Mouse (Mus musculus): ENCODE results near the gene Qrsl1. TPM values are rescaled to one million over a fixed set of nuclear protein-coding genes. Genes with fewer than 3 reads are reported as not detected.

The Qrsl1 gene
- polyA plus RNA-seq, 1 experiment from 2014 or later: 29.9 TPM

DNA sequence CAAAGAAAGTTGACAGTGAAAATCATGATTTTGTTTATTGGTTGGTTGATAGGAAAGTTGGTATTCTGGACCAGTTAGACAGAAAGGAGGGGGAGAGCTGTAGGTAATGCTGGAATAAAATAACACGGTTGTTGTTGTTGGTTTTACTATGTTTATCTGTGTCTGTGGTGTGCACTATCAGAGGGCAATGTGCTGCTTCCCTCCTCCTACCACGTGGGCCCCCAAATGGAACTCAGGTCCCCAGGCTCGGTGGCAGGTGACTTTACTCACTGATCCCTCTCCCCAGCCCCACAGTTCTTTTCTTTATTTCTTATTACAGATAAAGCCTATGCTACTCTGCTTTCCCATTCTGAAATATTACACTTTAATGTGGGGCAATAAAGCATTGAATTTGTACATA, 10.7 kb upstream of the Qrsl1 start:
- Histone ChIP-seq H3K9ac (no peak overlapping the region), H3K9me3 (replicated peaks) (no peaks in the 10 kb centered on the region), H3K27me3 (no peaks in the 10 kb centered on the region), H3K4me2 (no peak overlapping the region), H3K4me3 (replicated peaks) (no peak overlapping the region), H3K36me3 (no peaks in the 10 kb centered on the region), H3K27ac (no peak overlapping the region), H3K4me1 (peaks cover 4% of the 10 kb centered on the region; the same call in 1 of the 2 replicates)
- 79% methylated on average over 3 of the region's 3 CpGs for WGBS
- no peak for ATAC-seq (replicated peaks; ENCODE audit: low FRiP score)

DNA sequence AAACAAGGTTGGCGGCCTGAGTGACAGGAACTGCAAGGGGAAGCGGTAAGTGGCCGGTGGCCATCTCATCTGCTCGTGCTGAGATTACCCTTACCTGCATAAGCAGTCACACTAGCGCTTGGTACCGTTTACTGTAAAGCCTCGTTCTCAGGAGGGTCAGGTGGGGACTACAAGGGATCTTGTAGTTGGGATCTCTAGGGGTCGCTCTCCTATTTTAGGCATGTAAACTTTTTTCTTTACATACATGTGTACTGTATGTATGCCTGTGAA, 9.3 kb upstream of the Qrsl1 start:
- Histone ChIP-seq H3K36me3 (no peaks in the 10 kb centered on the region), H3K27ac (no peak overlapping the region), H3K27me3 (no peaks in the 10 kb centered on the region), H3K4me1 (no peaks in the 10 kb centered on the region), H3K4me3 (replicated peaks) (no peak overlapping the region), H3K9ac (no peak overlapping the region), H3K4me2 (no peak overlapping the region), H3K9me3 (replicated peaks) (no peaks in the 10 kb centered on the region)
- ATAC-seq (replicated peaks; ENCODE audit: low FRiP score): no peak
- 87% methylated on average over 8 of the region's 8 CpGs for WGBS

DNA sequence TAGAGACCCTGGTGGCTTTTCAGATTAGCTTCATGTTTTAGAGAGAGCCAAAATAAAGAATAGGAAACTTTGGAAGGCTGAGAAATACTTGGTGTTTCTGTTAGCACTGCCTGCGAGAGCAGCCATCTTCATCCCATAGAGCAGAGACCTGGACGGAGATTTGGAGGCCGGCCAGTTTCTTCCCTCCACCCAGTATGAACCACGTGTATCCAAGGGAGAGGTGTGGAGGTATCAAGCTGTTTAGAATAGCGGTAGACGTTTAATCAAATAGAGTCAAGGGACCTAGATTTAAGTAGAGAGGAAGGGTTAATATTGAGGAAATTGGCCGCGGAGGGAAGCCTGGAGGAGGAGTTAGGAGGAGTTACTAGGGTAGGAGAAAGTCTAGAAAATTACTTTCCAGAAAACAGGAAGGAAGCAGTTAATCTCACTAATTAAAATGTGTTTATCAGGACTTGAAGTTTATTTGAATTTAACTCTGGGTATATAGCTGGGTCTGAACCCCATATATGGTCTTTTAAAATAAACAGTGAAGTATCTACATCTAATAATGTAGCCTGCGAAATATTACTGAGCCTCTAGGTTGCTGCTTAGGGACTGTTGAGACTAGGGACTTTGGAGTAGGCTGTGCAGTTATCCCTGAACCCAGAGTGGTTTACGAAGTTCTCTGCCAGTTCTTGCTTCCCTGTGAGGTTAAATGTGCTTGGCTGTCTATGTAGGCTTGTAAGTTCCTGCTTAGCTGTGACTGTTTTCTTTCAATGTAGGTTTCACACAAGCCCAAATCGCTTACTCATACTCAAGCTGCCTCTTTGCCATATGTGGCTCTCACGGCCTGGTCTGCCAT, 8.7 kb upstream of the Qrsl1 start:
- no peak for ATAC-seq (replicated peaks; ENCODE audit: low FRiP score)
- no peaks in the 10 kb centered on the region for H3K9me3 ChIP-seq (replicated peaks)

DNA sequence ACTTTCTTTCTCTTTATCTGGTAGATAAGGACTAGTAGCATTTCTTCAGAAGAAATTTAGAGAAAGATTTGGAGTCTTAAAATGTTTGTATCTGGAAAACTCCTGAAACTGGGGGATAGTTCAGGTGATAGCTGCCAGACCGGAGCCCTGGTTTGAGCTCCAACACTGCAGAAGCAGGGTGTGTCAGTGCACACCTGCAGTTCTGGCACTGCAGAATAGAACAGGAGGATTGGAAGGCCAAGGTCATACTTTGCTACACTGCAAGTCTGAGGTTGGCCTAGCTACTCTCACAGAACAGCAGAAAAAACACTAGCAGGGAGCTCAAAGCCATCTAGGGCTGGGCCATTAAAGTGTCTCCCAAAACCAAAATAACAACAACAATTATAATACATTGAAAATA, 3.0 kb upstream of the Qrsl1 start:
- H3K4me2 ChIP-seq: no peak overlapping the region
- H3K4me3 ChIP-seq (replicated peaks): no peak overlapping the region
- ATAC-seq (replicated peaks; ENCODE audit: low FRiP score): no peak
- peaks cover 16% of the 10 kb centered on the region for H3K4me1 ChIP-seq
- 93% methylated on average over 1 of the region's 1 CpGs for WGBS
- no peak overlapping the region for H3K9ac ChIP-seq
- H3K27me3 ChIP-seq: no peaks in the 10 kb centered on the region
- no peaks in the 10 kb centered on the region for H3K36me3 ChIP-seq
- H3K9me3 ChIP-seq (replicated peaks): no peaks in the 10 kb centered on the region
- no peak overlapping the region for H3K27ac ChIP-seq

More for the DNA sequence above, 8.7 kb upstream of the Qrsl1 start:
- no peaks in the 10 kb centered on the region for H3K4me1 ChIP-seq
- no peak overlapping the region for H3K9ac ChIP-seq
- H3K4me2 ChIP-seq: no peak overlapping the region
- no peaks in the 10 kb centered on the region for H3K36me3 ChIP-seq
- no peaks in the 10 kb centered on the region for H3K27me3 ChIP-seq
- no peak overlapping the region for H3K4me3 ChIP-seq (replicated peaks)
- WGBS: 79% methylated on average over 12 of the region's 12 CpGs
- no peak overlapping the region for H3K27ac ChIP-seq

DNA sequence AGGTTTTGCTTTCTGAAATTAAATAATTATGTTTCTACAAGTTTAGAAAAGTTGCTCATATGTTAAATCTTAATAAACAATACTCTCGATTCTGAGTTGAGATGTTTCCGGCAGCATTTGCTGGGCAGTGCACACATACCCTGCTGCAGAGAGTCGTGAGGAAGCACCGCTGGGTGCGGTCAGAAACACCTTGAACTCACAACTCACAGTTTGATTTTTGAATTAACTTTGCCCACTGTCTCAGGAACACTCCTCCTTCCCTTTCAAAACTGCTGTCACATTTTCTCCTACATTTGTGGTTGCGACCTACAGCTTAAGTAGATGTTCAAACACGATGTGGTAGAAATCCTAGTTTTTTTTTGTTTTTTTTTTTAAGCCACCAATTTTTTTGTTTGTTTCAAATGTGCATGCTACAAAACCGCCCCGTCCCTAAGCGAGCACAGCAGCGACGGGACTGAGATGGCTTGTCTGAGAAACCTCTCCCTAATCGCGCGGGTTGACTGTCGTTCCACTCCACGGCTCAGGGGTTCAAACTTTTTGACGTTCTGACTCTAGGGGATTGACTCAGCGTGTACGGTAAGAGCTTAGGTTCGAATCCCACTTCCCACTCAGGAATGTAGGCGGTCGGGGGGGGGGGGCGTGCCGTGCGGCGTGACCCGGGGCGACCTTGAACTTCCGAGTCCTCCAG, 518 bp downstream of the Qrsl1 start:
- Histone ChIP-seq H3K9ac (peak overlapping the region; percentile 70), H3K4me1 (peaks cover 16% of the 10 kb centered on the region), H3K27ac (peak overlapping the region; percentile 87), H3K36me3 (0 out of 2 replicates have a peak, but pooled peaks cover 5% of the 10 kb centered on the region), H3K27me3 (no peaks in the 10 kb centered on the region), H3K4me3 (replicated peaks) (peak overlapping the region; percentile 89), H3K4me2 (peak overlapping the region; percentile 76), H3K9me3 (replicated peaks) (no peaks in the 10 kb centered on the region)
- ATAC-seq (replicated peaks; ENCODE audit: low FRiP score): peak; percentile 61; the same call in 1 of the 2 replicates
- WGBS: 7% methylated on average over 30 of the region's 30 CpGs

DNA sequence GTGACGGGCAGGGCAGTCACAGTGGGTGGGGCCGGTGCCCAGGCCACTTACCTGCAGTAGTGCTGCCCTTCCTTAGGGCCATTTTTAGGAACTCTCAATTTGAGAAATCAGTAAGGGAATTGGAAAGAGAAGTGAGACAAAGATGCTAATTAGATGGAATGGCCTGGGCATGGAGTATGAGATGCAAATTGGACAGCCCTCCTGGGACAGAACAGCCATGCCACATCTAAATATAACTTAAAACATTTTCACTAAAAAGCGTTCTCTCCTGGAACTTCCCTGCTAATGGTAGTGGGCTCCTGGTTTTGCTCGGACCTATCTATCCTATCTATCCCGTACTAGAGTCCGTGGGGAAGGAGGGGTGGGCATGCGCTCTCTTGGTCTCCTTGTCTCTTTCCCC, 3.3 kb downstream of the Qrsl1 start:
- 96% methylated on average over 7 of the region's 7 CpGs for WGBS

DNA sequence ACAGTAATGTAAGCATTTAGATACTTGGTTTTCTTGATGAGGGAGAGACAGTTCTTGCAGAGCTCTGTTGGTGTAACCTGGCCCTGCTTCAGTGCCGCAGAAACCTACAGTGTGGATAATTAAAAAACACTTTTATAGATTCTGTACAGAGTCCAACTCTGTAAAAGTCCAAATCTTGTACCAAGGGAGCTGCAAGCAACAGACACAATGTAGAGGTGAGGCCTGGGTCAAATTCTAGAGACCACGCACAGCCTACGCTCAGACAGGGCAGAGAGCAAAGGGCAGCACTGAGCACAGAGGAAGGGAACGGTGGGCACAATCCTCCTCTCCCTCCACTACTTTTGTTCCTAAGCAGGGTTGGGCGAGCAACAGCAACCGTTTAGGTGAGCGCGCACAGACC, 5.5 kb downstream of the Qrsl1 start:
- Histone ChIP-seq H3K9ac (no peak overlapping the region), H3K4me3 (replicated peaks) (no peak overlapping the region), H3K4me1 (0 out of 2 replicates have a peak, but pooled peaks cover 3% of the 10 kb centered on the region), H3K27ac (no peak overlapping the region), H3K9me3 (replicated peaks) (no peaks in the 10 kb centered on the region), H3K27me3 (no peaks in the 10 kb centered on the region), H3K4me2 (no peak overlapping the region), H3K36me3 (peaks cover 46% of the 10 kb centered on the region)
- 92% methylated on average over 8 of the region's 8 CpGs for WGBS
- ATAC-seq (replicated peaks; ENCODE audit: low FRiP score): 0 out of 2 replicates have a peak, but pooled peaks have one; percentile 9

More for the DNA sequence above, 3.3 kb downstream of the Qrsl1 start:
- H3K4me1 ChIP-seq: peaks cover 16% of the 10 kb centered on the region
- ATAC-seq (replicated peaks; ENCODE audit: low FRiP score): no peak
- no peak overlapping the region for H3K4me2 ChIP-seq
- no peaks in the 10 kb centered on the region for H3K9me3 ChIP-seq (replicated peaks)
- H3K27me3 ChIP-seq: no peaks in the 10 kb centered on the region
- no peak overlapping the region for H3K9ac ChIP-seq
- peaks cover 27% of the 10 kb centered on the region for H3K36me3 ChIP-seq
- H3K4me3 ChIP-seq (replicated peaks): no peak overlapping the region
- no peak overlapping the region for H3K27ac ChIP-seq

DNA sequence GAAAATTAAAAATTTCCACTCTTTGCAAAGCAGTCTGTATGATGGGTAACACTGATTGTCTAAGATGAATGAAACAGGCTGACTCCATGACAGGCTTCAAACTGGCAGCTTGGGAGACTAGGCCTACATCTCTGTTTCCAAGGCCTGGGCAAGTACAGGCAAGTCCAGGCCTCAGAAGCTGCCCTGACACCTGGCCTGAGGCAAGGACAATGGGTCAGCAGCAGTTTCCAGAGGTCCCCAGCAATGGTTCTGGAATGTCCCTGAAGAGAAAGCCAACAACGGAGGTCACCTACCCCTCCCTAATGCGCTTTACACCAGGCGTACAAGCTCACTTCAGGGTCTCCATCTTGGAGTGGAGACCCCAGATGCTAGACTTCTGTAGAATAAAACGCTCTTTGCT, 8.6 kb downstream of the Qrsl1 start:
- H3K27ac ChIP-seq: no peak overlapping the region
- 97% methylated on average over 4 of the region's 4 CpGs for WGBS
- H3K4me2 ChIP-seq: no peak overlapping the region
- no peaks in the 10 kb centered on the region for H3K9me3 ChIP-seq (replicated peaks)
- no peaks in the 10 kb centered on the region for H3K27me3 ChIP-seq
- H3K4me3 ChIP-seq (replicated peaks): no peak overlapping the region
- no peak overlapping the region for H3K9ac ChIP-seq
- peaks cover 55% of the 10 kb centered on the region for H3K36me3 ChIP-seq
- H3K4me1 ChIP-seq: no peaks in the 10 kb centered on the region
- no peak for ATAC-seq (replicated peaks; ENCODE audit: low FRiP score)

DNA sequence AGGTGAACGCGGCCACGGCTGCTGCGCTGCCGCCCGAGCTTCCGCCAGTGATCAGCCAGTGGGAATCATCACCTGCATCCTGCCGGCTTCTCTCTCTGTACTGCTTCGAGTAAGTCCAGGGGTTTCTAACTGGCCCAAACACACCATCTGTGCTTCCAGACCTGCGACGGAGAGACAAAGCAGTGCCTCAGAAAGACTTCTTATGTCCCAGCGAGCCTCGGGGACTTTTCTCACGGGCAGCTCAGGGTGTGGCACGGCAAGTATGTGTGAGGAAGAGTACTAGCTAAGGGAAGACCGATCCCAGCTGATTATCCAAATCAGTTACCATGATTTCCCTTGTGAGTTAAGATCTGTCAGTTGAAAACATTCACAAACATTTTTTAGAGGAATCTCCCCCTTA, 12.6 kb downstream of the Qrsl1 start:
- ATAC-seq (replicated peaks; ENCODE audit: low FRiP score): no peak
- 92% methylated on average over 16 of the region's 16 CpGs for WGBS

DNA sequence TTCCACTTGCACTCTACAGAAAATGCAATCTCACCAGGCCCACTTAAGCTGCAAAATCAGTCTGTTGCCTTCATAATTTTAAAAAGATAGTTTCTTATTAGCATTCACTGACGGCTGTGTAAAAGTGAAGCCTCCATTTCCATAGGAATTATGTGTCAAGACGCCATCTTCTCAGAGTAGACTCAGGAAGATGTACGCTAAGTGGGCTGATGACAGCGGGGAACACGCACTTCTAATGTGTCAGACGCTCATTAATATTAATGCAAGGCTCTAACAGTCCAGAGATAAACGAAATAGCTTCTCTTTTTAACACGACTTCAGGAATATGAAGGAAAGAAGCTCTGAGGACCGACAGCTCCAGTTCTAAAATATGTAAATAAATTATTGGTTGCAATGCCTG, 13.9 kb downstream of the Qrsl1 start:
- no peak overlapping the region for H3K4me2 ChIP-seq
- WGBS: 94% methylated on average over 9 of the region's 9 CpGs
- H3K9me3 ChIP-seq (replicated peaks): no peaks in the 10 kb centered on the region
- no peaks in the 10 kb centered on the region for H3K4me1 ChIP-seq
- no peak overlapping the region for H3K27ac ChIP-seq
- peaks cover 59% of the 10 kb centered on the region for H3K36me3 ChIP-seq
- ATAC-seq (replicated peaks; ENCODE audit: low FRiP score): no peak
- H3K4me3 ChIP-seq (replicated peaks): no peak overlapping the region
- H3K9ac ChIP-seq: no peak overlapping the region
- no peaks in the 10 kb centered on the region for H3K27me3 ChIP-seq

More for the DNA sequence above, 12.6 kb downstream of the Qrsl1 start:
- Histone ChIP-seq H3K36me3 (peaks cover 72% of the 10 kb centered on the region), H3K4me2 (no peak overlapping the region), H3K27me3 (no peaks in the 10 kb centered on the region), H3K9ac (no peak overlapping the region), H3K27ac (no peak overlapping the region), H3K4me3 (replicated peaks) (no peak overlapping the region), H3K4me1 (no peaks in the 10 kb centered on the region), H3K9me3 (replicated peaks) (no peaks in the 10 kb centered on the region)

DNA sequence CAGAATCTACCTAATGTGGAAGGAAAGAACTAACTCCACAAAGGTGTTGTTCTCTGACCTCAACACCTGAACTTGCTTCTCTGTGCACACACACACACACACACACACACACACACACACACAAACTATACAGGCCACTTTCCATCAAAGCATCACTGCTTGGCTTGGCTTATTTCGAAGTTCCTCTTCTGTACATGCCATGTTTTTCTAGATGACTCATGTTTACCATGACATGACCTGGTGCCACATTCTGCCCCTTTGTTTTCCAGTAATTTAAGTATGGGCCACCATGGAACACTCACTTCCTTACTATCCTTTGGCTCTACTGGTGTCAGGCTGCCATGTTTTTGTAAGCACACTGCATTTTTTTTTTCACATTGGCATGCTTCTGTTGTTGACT, 30.1 kb downstream of the Qrsl1 start:
- Histone ChIP-seq H3K9ac (no peak overlapping the region), H3K27ac (no peak overlapping the region), H3K4me1 (no peaks in the 10 kb centered on the region; the same call in 1 of the 2 replicates), H3K4me2 (no peak overlapping the region), H3K9me3 (replicated peaks) (no peaks in the 10 kb centered on the region), H3K27me3 (no peaks in the 10 kb centered on the region), H3K36me3 (peaks cover 14% of the 10 kb centered on the region), H3K4me3 (replicated peaks) (no peak overlapping the region)
- 88% methylated on average over 1 of the region's 1 CpGs for WGBS
- ATAC-seq (replicated peaks; ENCODE audit: low FRiP score): no peak

DNA sequence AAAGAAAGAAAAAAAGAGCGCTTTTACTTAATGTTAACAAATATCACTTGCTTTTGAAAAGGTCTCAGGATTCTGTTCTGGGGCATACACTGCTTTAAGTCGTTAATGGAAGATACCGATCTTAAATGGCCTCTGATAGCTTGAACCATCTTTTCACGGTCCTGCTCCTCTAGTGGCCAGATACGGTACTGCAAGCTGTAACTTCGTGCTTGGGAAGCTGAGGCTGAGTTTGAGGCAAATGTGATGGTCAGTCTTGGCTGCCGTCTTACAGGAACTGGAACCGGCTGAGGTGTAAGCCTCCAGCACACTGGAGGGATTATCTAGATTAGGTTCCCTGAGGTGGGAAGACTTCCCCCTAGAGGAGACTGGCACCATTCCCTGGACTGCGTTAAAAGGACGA, 30.8 kb downstream of the Qrsl1 start:
- H3K4me2 ChIP-seq: no peak overlapping the region
- H3K27ac ChIP-seq: no peak overlapping the region
- no peak overlapping the region for H3K4me3 ChIP-seq (replicated peaks)
- ATAC-seq (replicated peaks; ENCODE audit: low FRiP score): no peak
- WGBS: 77% methylated on average over 10 of the region's 10 CpGs
- no peaks in the 10 kb centered on the region; the same call in 1 of the 2 replicates for H3K4me1 ChIP-seq
- no peaks in the 10 kb centered on the region for H3K27me3 ChIP-seq
- H3K9me3 ChIP-seq (replicated peaks): no peaks in the 10 kb centered on the region
- peaks cover 7% of the 10 kb centered on the region for H3K36me3 ChIP-seq
- H3K9ac ChIP-seq: no peak overlapping the region
